Mouse (Mus musculus) WW6 (cell line): Measurements from ENCODE around the gene Opn5.

Source experiments
- DNase-seq: peaks from one replicate; pipeline ENCODE4 v3.0.0-alpha.2; 2013; ENCODE audit warnings: low read depth, low spot score

Gene Opn5

DNA sequence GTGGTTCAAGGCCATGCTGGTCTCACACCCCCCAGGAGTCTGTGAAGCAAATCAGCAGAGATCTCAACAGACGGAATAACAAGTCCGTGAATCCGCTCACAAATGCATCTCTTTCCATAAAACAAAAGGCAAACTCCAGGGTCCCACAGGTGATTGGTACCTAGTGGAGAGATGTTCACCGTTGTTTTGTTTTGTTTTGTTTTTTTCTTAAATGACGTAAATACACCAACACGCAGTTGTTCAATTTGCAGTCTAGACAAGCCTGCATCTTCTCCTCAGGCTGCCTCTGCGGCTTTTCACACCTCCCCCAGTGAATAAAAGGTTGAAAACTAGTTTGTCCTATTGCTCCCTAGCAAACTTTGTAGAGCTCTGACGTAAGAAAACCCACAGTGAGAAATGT, at the start of gene Opn5:
Opn5 (minus strand) TSS at position 101 of the 400 bp plus-strand sequence.
- no peak for DNase-seq

DNA sequence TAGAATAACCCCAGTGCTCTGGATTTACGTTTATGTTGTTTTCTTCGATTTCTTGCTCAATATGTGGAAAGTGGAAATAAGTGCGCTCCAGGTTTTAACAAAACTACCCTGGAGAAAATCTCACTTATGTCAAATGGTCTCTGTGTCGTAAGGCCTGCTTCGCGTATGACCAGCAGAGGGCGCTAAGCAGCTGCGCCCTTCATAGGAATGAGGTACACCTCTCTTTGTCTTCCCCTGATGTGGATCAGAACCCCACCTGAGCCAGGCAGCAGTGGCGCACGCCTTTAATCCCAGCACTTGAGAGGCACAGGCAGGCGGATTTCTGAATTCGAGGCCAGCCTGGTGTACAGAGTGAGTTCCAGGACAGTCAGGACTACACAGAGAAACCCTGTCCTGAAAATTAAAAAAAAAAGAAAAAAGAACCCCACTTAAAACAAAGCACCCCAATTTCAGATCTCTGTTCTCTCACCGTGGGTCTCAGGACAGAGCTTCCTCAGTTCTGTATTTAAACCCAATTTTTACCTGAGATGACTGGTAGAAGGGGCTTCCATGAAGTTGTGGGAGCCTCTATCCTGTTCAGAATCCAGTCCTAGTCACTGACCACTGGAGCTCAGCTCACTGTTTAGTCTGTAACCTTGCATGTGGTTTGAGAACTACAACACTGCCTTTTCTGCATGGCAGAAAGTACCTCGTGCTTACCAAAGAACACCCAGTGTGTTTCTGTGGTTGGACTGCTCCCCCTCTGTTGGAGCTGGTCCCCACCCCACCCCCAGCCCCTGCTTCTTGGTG, 47.6 kb upstream of the Opn5 start:
- peak; percentile 52 for DNase-seq

DNA sequence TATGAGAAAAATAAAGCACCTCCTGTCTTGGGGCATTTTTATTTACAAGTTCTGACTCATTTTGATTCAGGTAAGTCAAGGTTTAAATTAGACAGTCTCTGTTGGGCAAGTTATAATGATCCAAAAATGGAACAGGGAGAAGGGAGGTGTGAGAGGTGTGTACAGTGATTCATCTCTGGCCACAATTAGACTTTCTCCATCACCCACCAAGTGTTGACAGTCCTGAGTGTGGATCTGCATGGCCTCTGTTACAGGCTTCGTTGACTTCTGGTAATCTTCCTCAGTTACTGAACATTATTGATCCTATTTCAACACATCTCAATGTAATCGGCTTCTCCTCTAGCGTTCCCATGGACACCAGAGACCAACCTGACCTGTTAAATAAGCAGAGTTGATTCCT, 32.2 kb upstream of the Opn5 start:
- DNase-seq: no peak

DNA sequence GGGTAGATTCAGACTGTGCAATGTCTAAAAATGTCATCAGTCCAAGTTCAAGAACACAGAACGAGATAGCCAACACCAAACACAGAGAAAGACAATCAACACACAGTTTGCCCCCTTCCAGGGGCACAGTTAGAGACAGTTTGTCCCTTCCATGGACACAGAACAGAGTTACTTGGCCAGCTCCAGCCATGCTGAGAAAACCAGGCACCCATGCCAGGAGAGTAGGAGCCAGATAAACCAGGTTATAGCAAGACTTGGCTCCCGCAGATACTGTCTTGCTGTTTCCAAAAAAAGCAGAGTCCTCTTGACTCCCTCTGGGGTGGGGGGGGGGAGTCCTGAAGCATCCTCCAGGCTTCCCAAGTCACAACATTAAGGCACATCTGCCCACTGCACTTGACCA, 19.0 kb upstream of the Opn5 start:
- DNase-seq: no peak

- peak; percentile 28 for DNase-seq
Measured at GRCm38 (mm10) chr17:42613043-42613737, 2.0 kb upstream of the Opn5 start.

- DNase-seq: no peak
Measured at GRCm38 (mm10) chr17:42608270-42608669, 2.9 kb downstream of the Opn5 start.

DNA sequence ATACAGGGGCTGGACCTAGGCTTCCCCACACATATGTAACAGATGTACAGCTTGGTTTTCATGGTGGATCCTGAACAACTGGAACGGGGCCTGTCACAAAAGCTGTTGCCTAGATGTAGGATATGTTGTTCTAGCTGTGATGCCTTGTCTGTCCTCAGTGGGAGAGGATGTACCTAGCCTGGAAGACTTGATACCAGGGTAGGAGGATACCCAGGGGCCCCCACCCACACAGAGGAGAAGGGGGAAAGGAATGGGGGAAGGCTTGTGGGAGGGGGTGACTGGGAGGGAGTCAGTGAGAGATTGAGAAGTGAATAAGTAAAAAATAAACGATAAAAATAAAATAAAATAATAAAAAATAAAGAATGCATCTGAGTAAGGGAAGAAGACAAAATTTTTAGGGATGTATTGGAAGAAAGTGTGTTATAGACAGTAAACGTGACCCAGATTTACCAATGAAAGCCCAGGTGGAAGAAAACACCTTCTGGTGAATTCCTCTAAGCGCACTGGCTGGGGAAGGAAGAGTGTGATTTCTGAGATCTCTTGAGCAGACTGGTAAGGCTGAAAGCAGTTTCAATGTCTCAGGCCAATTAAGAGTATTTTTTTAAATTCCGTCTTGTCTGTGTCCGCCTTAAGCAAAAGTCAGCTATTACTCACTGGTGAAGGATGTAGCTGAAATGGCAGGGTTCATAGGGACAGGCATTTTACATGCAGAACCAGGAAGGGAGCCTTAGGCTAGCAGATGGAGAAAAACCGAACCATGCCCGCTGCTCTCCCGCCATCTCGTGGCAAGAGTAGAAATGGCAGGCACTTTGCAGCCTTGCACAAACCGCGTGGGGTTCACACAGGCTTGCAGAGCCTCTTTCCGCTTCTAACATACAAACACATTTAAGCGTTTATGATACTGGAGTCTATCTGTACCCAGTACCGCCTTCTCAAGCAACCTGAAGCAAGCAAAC, 8.1 kb downstream of the Opn5 start:
- peak; percentile 45 for DNase-seq

GRCm38 (mm10) chr17:42586486-42586885, 24.7 kb downstream of the Opn5 start:
- DNase-seq: no peak

DNA sequence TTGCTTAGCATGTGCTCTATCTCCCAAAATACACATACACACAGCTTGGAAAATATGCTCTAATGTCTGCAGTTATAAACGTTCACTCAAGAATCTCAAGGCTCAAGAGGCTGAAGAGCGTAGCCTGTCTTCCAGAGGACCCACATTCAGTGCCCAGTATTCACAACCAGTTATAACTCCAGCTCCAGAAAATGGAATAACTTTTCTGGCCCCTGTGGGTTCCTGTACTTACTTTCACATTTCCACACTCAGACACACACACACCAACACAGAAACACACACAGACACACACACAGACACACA, 28.2 kb downstream of the Opn5 start:
- DNase-seq: no peak

GRCm38 (mm10) chr17:42582281-42583028, 28.7 kb downstream of the Opn5 start:
- no peak for DNase-seq

- no peak for DNase-seq
Measured at GRCm38 (mm10) chr17:42580623-42581022, 30.6 kb downstream of the Opn5 start.

- DNase-seq: no peak
Measured at GRCm38 (mm10) chr17:42580196-42580595, 31.0 kb downstream of the Opn5 start.

DNA sequence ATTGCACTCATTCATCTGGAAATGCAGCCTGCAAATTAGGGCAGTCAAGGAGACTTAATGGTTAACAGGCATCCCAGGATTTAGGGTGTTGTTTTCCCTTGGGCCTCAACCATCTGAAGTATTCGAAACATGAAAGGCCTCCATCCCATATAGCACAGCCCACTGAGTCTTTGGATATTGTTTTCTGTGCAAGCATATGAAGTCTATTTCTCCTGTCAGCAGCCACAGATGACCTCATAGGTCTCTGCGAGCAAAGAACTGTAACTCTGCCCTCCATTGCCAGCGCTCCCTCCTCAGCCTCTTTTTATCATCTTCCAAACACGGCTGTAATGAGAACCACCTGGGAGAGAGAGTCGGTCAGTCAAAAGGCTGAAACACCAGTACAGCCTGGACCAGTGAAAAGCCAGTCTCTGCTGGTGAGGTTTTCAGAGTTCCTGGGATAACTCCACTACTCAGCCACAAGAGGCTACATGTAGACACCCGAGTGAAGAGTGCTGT, 34.5 kb downstream of the Opn5 start:
- DNase-seq: no peak

- no peak for DNase-seq
Measured at GRCm38 (mm10) chr17:42573786-42574185, 37.4 kb downstream of the Opn5 start.

GRCm38 (mm10) chr17:42549578-42549977, 61.6 kb downstream of the Opn5 start:
- DNase-seq: no peak

GRCm38 (mm10) chr17:42530147-42530546, 81.0 kb downstream of the Opn5 start:
- no peak for DNase-seq

DNA sequence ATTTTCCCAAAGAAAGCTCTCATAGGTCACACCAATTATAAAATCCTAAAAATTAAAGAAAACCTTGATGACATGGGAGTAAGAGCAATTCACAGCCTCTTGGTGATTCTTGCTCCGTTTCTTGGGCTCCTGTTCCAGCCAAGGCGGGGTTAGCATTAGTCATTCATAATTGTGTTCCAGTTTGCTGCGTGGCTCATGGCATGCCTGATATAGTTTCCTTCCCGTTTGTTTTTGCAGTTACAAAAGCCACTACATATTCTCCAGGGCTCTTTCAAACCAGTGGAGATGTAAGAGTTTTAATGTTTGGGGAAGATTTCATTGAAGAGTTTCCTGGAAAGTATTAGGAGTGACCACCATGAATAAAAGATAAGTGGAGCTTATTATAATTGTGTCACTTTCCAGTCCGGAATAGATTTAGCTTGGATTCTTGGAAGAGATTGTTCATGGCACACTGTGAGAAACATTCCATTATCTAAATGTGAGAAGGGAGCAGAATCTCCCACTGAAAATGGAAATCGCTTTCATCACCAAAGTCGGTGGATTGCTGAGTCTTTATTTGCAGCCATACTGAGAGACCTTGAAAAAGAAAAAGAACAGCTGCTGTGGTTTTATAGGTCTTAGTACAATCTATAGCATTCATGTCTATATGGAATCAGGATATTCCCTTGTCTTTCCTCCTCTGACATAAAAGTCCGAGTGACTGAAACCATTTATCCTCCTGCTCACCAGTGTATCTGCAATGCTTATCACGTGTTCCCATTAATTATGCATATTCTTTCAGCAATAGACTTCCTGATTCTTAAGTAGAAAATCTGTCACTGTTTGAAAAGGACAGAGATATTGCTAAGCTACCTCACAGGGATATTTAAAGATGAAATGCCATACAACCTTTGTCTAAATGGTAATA, 101.6 kb downstream of the Opn5 start:
- DNase-seq: no peak
